Mouse (Mus musculus) megakaryocyte-erythroid progenitor cell, adult 5-6 weeks (primary cell): Measurements from ENCODE around the gene Qsox2. TPM values are rescaled to one million over a fixed set of nuclear protein-coding genes. Genes with fewer than 3 reads are reported as not detected.

Source experiments
- ATAC-seq: replicated peaks from 2 replicates; pipeline ENCODE4 v1.8.0; 2016; ENCODE audit warnings: mild to moderate bottlenecking, inconsistent platforms; ENCODE audit not compliant: severe bottlenecking, poor library complexity, low FRiP score, low TSS enrichment
- total RNA-seq, 2 experiments: library from RNA; stranded (forward) in 1 of 2; stranded (reverse) in 1 of 2; fragments of 200-1000, 215-1000 nt in 1 of 2; fragments of >200 nt in 1 of 2; fragmentation: Nextera tagmentation in 1 of 2; gene quantifications; 2 replicates each; pipeline ENCODE4 v1.2.3; 2014 to 2017

The Qsox2 gene
- total RNA-seq, 2 experiments from 2014 or later = 5.4 to 6.7 TPM

DNA sequence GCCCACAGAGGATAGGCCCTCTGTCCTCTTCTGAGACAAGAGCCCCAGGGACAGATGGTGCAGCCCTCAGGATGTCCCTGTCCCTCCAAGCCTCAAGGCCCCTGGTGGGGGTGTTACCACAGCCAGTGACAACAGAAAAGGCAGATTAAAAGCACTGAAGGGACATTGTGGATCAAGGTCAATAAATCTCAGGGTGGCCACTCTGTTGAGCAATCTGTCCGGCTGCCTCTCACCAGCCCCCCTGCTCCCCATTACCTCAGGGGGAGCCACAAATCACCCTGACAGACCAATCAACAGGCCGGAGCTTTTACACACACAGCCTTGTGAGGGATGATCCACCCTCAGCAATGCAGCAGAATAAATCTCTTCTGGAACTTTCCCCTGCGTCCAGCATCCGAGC lies 62.1 kb downstream of the Qsox2 start:
- ATAC-seq = no peak

DNA sequence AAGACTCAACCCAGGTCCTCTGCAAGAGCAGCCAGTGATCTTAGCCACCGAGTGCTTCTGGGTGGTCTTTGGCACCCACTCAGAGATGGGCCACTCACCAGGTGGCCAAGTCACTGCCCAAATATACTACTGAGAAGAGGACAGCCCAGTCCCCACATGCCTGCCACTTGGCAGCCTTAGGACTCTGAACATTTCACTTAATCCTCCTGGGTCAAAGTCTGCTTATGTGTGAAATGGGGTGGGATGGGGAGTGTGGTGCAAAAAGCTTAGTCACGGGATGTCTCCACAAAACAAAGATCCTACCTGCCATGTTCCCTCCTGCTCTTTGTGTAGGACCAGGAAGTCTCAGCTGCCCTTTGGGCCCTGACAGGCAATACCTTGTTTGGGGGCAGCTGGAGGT lies 65.2 kb downstream of the Qsox2 start:
- ATAC-seq = no peak

DNA sequence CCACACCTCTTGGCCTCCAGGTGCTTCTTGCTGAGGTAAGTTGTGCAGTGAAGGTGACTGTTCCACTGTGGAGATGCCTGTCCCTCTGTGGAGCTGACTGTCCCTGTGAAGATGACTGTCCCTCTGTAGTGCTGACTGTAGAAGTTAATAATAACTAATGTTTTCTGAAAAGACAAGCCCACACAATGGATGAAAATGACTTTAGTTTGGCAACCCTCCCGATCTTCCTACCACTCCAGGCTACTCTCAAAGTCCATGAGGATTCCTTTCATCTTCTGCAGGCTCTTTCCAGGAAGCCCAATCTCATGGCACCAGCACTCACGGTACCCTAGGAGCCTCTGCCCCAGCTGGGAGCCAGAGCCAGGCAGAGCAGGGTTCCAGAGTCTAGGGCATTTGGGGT lies 66.9 kb downstream of the Qsox2 start:
- no peak for ATAC-seq

DNA sequence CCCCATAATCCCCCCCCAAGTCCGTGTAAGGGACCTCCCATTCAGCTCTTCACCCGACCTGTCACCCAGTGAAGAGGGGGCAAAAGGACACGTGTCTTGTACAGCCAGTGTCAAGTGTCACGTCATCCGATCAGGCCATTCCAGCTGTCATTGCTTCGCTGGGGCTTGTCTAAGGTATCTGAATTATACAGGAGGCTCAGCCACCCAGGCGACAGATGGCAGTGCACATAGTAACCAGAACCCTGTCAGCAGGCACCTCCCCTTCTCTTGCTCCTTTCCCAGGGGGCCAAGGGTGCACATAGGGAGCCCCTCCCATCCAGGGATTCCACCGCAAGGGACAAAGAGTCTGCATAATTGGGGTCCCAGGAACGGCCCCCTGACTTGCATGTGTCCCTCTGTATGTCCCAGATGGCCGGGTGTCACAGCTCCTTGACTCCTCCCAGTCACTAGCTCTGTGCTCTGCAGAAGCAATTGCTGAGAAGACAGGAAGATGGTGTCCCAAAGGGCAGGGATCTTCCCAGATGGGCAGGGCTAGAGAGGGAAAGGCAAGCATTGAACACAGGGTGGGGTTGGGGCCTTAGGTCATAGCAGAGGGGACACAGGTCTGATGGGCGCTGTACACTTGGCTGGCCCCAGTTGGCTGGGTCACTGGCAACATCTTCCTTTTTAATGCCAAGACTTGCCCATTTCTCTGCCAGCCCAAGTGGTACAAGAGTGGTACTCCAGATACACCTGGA lies 68.3 kb downstream of the Qsox2 start:
- ATAC-seq = no peak

DNA sequence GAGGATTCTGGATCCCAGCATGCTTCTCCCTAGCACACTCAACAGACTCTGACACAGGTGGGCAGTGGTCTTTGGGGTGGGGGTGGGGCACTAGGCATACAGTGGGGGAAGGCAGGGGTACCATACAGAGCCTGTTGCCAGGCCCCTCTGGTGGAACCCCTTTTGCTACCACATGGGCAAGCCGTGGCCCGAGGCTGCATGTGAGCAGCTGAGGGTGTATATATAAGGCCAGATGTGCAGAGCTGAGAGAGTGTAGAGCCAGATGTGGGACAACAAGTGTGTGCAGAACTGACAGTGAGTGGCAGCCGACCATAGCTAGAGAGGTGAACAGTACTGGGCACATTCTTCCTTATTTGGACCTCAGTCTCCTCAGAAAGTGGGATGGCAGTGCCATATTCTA lies 70.4 kb downstream of the Qsox2 start:
- no peak for ATAC-seq

Other genes starting within 250 kb of the Qsox2 start
- gene Ubac1, start 215.8 kb downstream of the Qsox2 start, total RNA-seq (2014; fragmentation: Nextera tagmentation) = 185 and 204 TPM in 2 replicates
- gene Ubac1, start 215.8 kb downstream of the Qsox2 start, total RNA-seq (2017) = 100 and 151 TPM in 2 replicates
- gene Nacc2, start 114.3 kb downstream of the Qsox2 start, total RNA-seq (2014; fragmentation: Nextera tagmentation) = 5.2 and 8.5 TPM in 2 replicates
- gene Nacc2, start 114.3 kb downstream of the Qsox2 start, total RNA-seq (2017) = 3.8 and 3.9 TPM in 2 replicates
- not detected in 2 replicates for gene Lhx3, start 29.2 kb downstream of the Qsox2 start, total RNA-seq (2014; fragmentation: Nextera tagmentation)
- not detected in 2 replicates for gene Lhx3, start 29.2 kb downstream of the Qsox2 start, total RNA-seq (2017)
- not detected in 2 replicates for gene Ccdc187, start 57.0 kb upstream of the Qsox2 start, total RNA-seq (2014; fragmentation: Nextera tagmentation)
- not detected in 2 replicates for gene Ccdc187, start 57.0 kb upstream of the Qsox2 start, total RNA-seq (2017)
- gene Gpsm1, start 78.0 kb upstream of the Qsox2 start, total RNA-seq (2014; fragmentation: Nextera tagmentation) = 2.8 and 6.8 TPM in 2 replicates
- gene Gpsm1, start 78.0 kb upstream of the Qsox2 start, total RNA-seq (2017) = 6.9 and 12.4 TPM in 2 replicates
- 12.7 and 20.7 TPM in 2 replicates for gene Dnlz, start 114.6 kb upstream of the Qsox2 start, total RNA-seq (2014; fragmentation: Nextera tagmentation)
- 9.4 and 15.3 TPM in 2 replicates for gene Dnlz, start 114.6 kb upstream of the Qsox2 start, total RNA-seq (2017)
- gene Card9, start 123.4 kb upstream of the Qsox2 start, total RNA-seq (2014; fragmentation: Nextera tagmentation) = 0.72 and 2.9 TPM in 2 replicates
- 1.7 and 3.2 TPM in 2 replicates for gene Card9, start 123.4 kb upstream of the Qsox2 start, total RNA-seq (2017)
- gene Snapc4, start 143.1 kb upstream of the Qsox2 start, total RNA-seq (2014; fragmentation: Nextera tagmentation) = 64.6 and 87.4 TPM in 2 replicates
- 33.6 and 52.3 TPM in 2 replicates for gene Snapc4, start 143.1 kb upstream of the Qsox2 start, total RNA-seq (2017)
- 45.3 and 72.2 TPM in 2 replicates for gene Entr1, start 151.8 kb upstream of the Qsox2 start, total RNA-seq (2014; fragmentation: Nextera tagmentation)
- gene Entr1, start 151.8 kb upstream of the Qsox2 start, total RNA-seq (2017) = 38.6 and 56.8 TPM in 2 replicates
- gene Pmpca, start 151.8 kb upstream of the Qsox2 start, total RNA-seq (2014; fragmentation: Nextera tagmentation) = 75.8 and 78.0 TPM in 2 replicates
- 68.3 and 90.5 TPM in 2 replicates for gene Pmpca, start 151.8 kb upstream of the Qsox2 start, total RNA-seq (2017)
- 20.3 and 22.6 TPM in 2 replicates for gene Inpp5e, start 171.7 kb upstream of the Qsox2 start, total RNA-seq (2014; fragmentation: Nextera tagmentation)
- gene Inpp5e, start 171.7 kb upstream of the Qsox2 start, total RNA-seq (2017) = 4.5 and 9.2 TPM in 2 replicates
- 32.7 and 37.7 TPM in 2 replicates for gene Sec16a, start 207.7 kb upstream of the Qsox2 start, total RNA-seq (2014; fragmentation: Nextera tagmentation)
- 16.6 and 29.8 TPM in 2 replicates for gene Sec16a, start 207.7 kb upstream of the Qsox2 start, total RNA-seq (2017)